Mouse (Mus musculus): ENCODE measurements around the gene Hid1. TPM values are rescaled to one million over a fixed set of nuclear protein-coding genes. Genes with fewer than 3 reads are reported as not detected.

Gene Hid1
- polyA plus RNA-seq, 1 experiment, result 1.2 TPM

GRCm38 (mm10) chr11:115321906-115322693 is 45.5 kb downstream of the Hid1 start, which contains the start of gene Ush1g:
Ush1g (minus strand) TSS chr11:115322041.
- H3K36me3 ChIP-seq (replicated peaks; ENCODE audit: low read length), result no peaks in the 10 kb centered on the region
- peaks cover 6% of the 10 kb centered on the region; the same call in 1 of the 2 replicates for H3K9me3 ChIP-seq
- TF ChIP-seq GATA1 (IDR thresholded peaks at IDR 0.05; ENCODE audit: borderline replicate concordance, low read length) (no peak), FLI1 (IDR thresholded peaks at IDR 0.05; ENCODE audit: low read length) (no peak)
- peaks cover 96% of the 10 kb centered on the region for H3K27me3 ChIP-seq (replicated peaks)
- peaks cover 38% of the 10 kb centered on the region; the same call in 1 of the 2 replicates for H3K4me1 ChIP-seq
- no peak within 1 kb of the TSS for H3K4me3 ChIP-seq (replicated peaks)

- no peak overlapping the region for H3K4me3 ChIP-seq (replicated peaks)
- no peaks in the 10 kb centered on the region for H3K36me3 ChIP-seq (replicated peaks; ENCODE audit: low read length)
- TF ChIP-seq GATA1 (IDR thresholded peaks at IDR 0.05; ENCODE audit: borderline replicate concordance, low read length), result no peak
- no peak for TF ChIP-seq FLI1 (IDR thresholded peaks at IDR 0.05; ENCODE audit: low read length)
- peaks cover 38% of the 10 kb centered on the region for H3K4me1 ChIP-seq
- H3K9me3 ChIP-seq, result peaks cover 6% of the 10 kb centered on the region; the same call in 1 of the 2 replicates
- H3K27me3 ChIP-seq (replicated peaks), result peaks cover 100% of the 10 kb centered on the region
Measured at GRCm38 (mm10) chr11:115319704-115320383, 47.7 kb downstream of the Hid1 start.

- peaks cover 97% of the 10 kb centered on the region for H3K27me3 ChIP-seq (replicated peaks)
- TF ChIP-seq FLI1 (IDR thresholded peaks at IDR 0.05; ENCODE audit: low read length) (no peak), GATA1 (IDR thresholded peaks at IDR 0.05; ENCODE audit: borderline replicate concordance, low read length) (no peak)
- H3K36me3 ChIP-seq (replicated peaks; ENCODE audit: low read length), result no peaks in the 10 kb centered on the region
- H3K4me3 ChIP-seq (replicated peaks), result no peak overlapping the region
- H3K4me1 ChIP-seq, result peaks cover 36% of the 10 kb centered on the region
- peaks cover 6% of the 10 kb centered on the region; the same call in 1 of the 2 replicates for H3K9me3 ChIP-seq
Measured at GRCm38 (mm10) chr11:115318245-115319027, 49.1 kb downstream of the Hid1 start.

DNA sequence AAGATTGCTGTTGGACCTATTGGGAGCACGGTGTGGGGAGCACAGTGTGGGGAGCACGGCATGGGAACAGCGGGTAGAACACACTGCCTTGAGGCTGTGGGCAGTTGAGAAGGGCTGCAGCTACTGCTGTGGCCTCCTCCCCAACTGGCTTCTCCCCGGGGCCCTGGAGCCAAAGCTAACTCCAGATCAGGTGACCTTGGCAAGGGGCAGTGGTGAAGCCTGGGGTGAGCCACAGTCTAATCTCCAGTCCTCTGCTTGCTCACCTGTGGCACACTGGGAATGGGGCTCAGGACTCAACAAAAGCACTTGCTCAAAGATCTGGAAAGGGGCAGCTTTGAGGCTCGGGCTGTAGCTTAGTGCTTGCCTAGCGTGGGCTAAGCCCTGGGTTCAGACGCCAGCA is 50.4 kb downstream of the Hid1 start:
- peaks cover 33% of the 10 kb centered on the region for H3K4me1 ChIP-seq
- H3K36me3 ChIP-seq (replicated peaks; ENCODE audit: low read length), result no peaks in the 10 kb centered on the region
- peak overlapping the region; percentile 35 for H3K4me3 ChIP-seq (replicated peaks)
- H3K9me3 ChIP-seq, result peaks cover 6% of the 10 kb centered on the region; the same call in 1 of the 2 replicates
- peaks cover 97% of the 10 kb centered on the region for H3K27me3 ChIP-seq (replicated peaks)
- TF ChIP-seq FLI1 (IDR thresholded peaks at IDR 0.05; ENCODE audit: low read length) (no peak), GATA1 (IDR thresholded peaks at IDR 0.05; ENCODE audit: borderline replicate concordance, low read length) (no peak)

- Histone ChIP-seq H3K4me3 (replicated peaks) (no peak overlapping the region), H3K36me3 (replicated peaks; ENCODE audit: low read length) (no peaks in the 10 kb centered on the region), H3K9me3 (peaks cover 6% of the 10 kb centered on the region; the same call in 1 of the 2 replicates), H3K4me1 (peaks cover 19% of the 10 kb centered on the region), H3K27me3 (replicated peaks) (peaks cover 95% of the 10 kb centered on the region)
- TF ChIP-seq FLI1 (IDR thresholded peaks at IDR 0.05; ENCODE audit: low read length) (no peak), GATA1 (IDR thresholded peaks at IDR 0.05; ENCODE audit: borderline replicate concordance, low read length) (no peak)
Measured at GRCm38 (mm10) chr11:115314249-115314648, 53.3 kb downstream of the Hid1 start.

GRCm38 (mm10) chr11:115308781-115309180 is 58.8 kb downstream of the Hid1 start:
- peaks cover 90% of the 10 kb centered on the region for H3K27me3 ChIP-seq (replicated peaks)
- H3K4me3 ChIP-seq (replicated peaks), result no peak overlapping the region
- no peaks in the 10 kb centered on the region for H3K9me3 ChIP-seq
- H3K36me3 ChIP-seq (replicated peaks; ENCODE audit: low read length), result no peaks in the 10 kb centered on the region
- no peak for TF ChIP-seq FLI1 (IDR thresholded peaks at IDR 0.05; ENCODE audit: low read length)
- TF ChIP-seq GATA1 (IDR thresholded peaks at IDR 0.05; ENCODE audit: borderline replicate concordance, low read length), result no peak
- H3K4me1 ChIP-seq, result peaks cover 11% of the 10 kb centered on the region

DNA sequence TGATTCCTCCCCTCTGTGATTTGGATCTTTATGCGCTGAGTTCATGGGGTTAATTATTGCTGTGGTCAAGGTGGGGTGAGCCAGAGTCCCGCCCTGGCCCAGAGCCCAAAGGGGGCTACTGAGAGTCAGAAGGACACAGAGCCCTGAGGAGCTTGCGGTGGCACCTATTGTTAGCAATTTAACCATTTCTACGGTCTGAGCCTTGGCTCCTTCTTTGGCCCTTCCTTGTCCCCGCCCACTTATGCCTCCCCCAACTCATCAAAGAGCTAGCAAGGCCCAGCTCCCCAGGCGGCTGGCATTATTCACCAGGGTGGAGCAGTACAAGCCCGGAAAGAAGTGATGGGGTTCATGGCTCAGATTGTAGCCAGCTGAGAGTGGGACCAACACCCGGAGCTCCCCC is 60.7 kb downstream of the Hid1 start, which contains the start of gene Otop2:
Gene Otop2 (plus strand): TSS at position 301 of the 400 bp plus-strand sequence.
- Histone ChIP-seq H3K4me1 (peaks cover 11% of the 10 kb centered on the region), H3K36me3 (replicated peaks; ENCODE audit: low read length) (no peaks in the 10 kb centered on the region), H3K9me3 (no peaks in the 10 kb centered on the region), H3K4me3 (replicated peaks) (peak within 1 kb of the TSS; percentile 23), H3K27me3 (replicated peaks) (peaks cover 84% of the 10 kb centered on the region)
- TF ChIP-seq FLI1 (IDR thresholded peaks at IDR 0.05; ENCODE audit: low read length), result no peak
- no peak for TF ChIP-seq GATA1 (IDR thresholded peaks at IDR 0.05; ENCODE audit: borderline replicate concordance, low read length)

DNA sequence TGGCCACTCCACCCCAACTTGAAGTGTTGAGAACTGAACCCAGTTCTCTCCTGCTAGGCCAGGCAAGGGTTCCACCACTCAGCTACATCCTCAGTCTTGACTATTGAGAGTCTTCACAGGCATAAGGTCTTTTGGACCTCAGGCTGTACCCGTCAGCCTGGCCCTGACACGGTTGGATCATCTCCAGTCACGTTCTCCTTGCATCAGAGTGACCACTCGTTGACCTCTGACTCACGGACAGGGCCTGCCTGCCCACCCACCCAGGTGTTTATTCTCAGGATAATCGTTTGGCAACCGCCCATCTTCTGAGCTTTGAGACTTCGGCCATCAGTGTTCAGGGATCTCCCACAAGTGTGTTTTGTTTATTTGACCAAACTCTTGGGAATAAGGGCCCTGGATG is 64.4 kb downstream of the Hid1 start:
- peaks cover 66% of the 10 kb centered on the region for H3K27me3 ChIP-seq (replicated peaks)
- no peak for TF ChIP-seq FLI1 (IDR thresholded peaks at IDR 0.05; ENCODE audit: low read length)
- no peak for TF ChIP-seq GATA1 (IDR thresholded peaks at IDR 0.05; ENCODE audit: borderline replicate concordance, low read length)
- peaks cover 8% of the 10 kb centered on the region for H3K4me1 ChIP-seq
- H3K36me3 ChIP-seq (replicated peaks; ENCODE audit: low read length), result no peaks in the 10 kb centered on the region
- peaks cover 9% of the 10 kb centered on the region; the same call in 1 of the 2 replicates for H3K9me3 ChIP-seq
- no peak overlapping the region for H3K4me3 ChIP-seq (replicated peaks)

- TF ChIP-seq GATA1 (IDR thresholded peaks at IDR 0.05; ENCODE audit: borderline replicate concordance, low read length) (no peak), FLI1 (IDR thresholded peaks at IDR 0.05; ENCODE audit: low read length) (no peak)
- no peak overlapping the region for H3K4me3 ChIP-seq (replicated peaks)
- peaks cover 66% of the 10 kb centered on the region for H3K27me3 ChIP-seq (replicated peaks)
- peaks cover 9% of the 10 kb centered on the region; the same call in 1 of the 2 replicates for H3K9me3 ChIP-seq
- no peaks in the 10 kb centered on the region for H3K36me3 ChIP-seq (replicated peaks; ENCODE audit: low read length)
- peaks cover 17% of the 10 kb centered on the region for H3K4me1 ChIP-seq
Measured at GRCm38 (mm10) chr11:115301351-115301750, 66.2 kb downstream of the Hid1 start.

All from megakaryocyte, embryonic 14.5 days (primary cell).